Mouse (Mus musculus): ENCODE data around the gene Adcy4. TPM values are rescaled to one million over a fixed set of nuclear protein-coding genes. Genes with fewer than 3 reads are reported as not detected.

Gene Adcy4
- polyA plus RNA-seq, 1 experiment from 2014 or later: 10.4 TPM

- H3K27ac ChIP-seq (ENCODE audit: low read depth, low read length): no peak overlapping the region
- ATAC-seq (ENCODE audit: low FRiP score, low TSS enrichment): peak; percentile 58
- H3K36me3 ChIP-seq (ENCODE audit: control insufficient read depth, insufficient read depth, low read length): no peaks in the 10 kb centered on the region
- no peak overlapping the region for H3K9ac ChIP-seq (ENCODE audit: low read depth, low read length)
- H3K9me3 ChIP-seq (ENCODE audit: control insufficient read depth, low read length): no peaks in the 10 kb centered on the region
- H3K27me3 ChIP-seq (ENCODE audit: control insufficient read depth, insufficient read depth, low read length): peaks cover 7% of the 10 kb centered on the region; the same call in 1 of the 2 replicates
- peaks cover 4% of the 10 kb centered on the region; the same call in 1 of the 2 replicates for H3K4me1 ChIP-seq (ENCODE audit: control insufficient read depth, insufficient read depth, low read length)
- H3K4me2 ChIP-seq (replicated peaks; ENCODE audit: low read depth, low read length): peak overlapping the region; percentile 13
- H3K4me3 ChIP-seq (ENCODE audit: low read length): no peak overlapping the region
- WGBS: 18% methylated on average over 14 of the region's 14 CpGs
Observed at GRCm38 (mm10) chr14:55781310-55781709, 2.6 kb downstream of the Adcy4 start.

- WGBS: 83% methylated on average over 11 of the region's 11 CpGs
- no peak overlapping the region for H3K9ac ChIP-seq (ENCODE audit: low read depth, low read length)
- ATAC-seq (ENCODE audit: low FRiP score, low TSS enrichment): no peak
Observed at GRCm38 (mm10) chr14:55780736-55781135, 3.2 kb downstream of the Adcy4 start.

GRCm38 (mm10) chr14:55779656-55780055 is 4.2 kb downstream of the Adcy4 start:
- Histone ChIP-seq H3K4me3 (ENCODE audit: low read length) (no peak overlapping the region), H3K36me3 (ENCODE audit: control insufficient read depth, insufficient read depth, low read length) (no peaks in the 10 kb centered on the region), H3K27ac (ENCODE audit: low read depth, low read length) (no peak overlapping the region), H3K9ac (ENCODE audit: low read depth, low read length) (no peak overlapping the region), H3K9me3 (ENCODE audit: control insufficient read depth, low read length) (no peaks in the 10 kb centered on the region), H3K4me2 (replicated peaks; ENCODE audit: low read depth, low read length) (no peak overlapping the region), H3K4me1 (ENCODE audit: control insufficient read depth, insufficient read depth, low read length) (peaks cover 4% of the 10 kb centered on the region; the same call in 1 of the 2 replicates), H3K27me3 (ENCODE audit: control insufficient read depth, insufficient read depth, low read length) (peaks cover 7% of the 10 kb centered on the region; the same call in 1 of the 2 replicates)
- WGBS: 60% methylated on average over 16 of the region's 16 CpGs
- ATAC-seq (ENCODE audit: low FRiP score, low TSS enrichment): no peak

More at GRCm38 (mm10) chr14:55780736-55781135, 3.2 kb downstream of the Adcy4 start:
- Histone ChIP-seq H3K4me3 (ENCODE audit: low read length) (no peak overlapping the region), H3K4me1 (ENCODE audit: control insufficient read depth, insufficient read depth, low read length) (peaks cover 4% of the 10 kb centered on the region; the same call in 1 of the 2 replicates), H3K27ac (ENCODE audit: low read depth, low read length) (no peak overlapping the region), H3K4me2 (replicated peaks; ENCODE audit: low read depth, low read length) (no peak overlapping the region), H3K9me3 (ENCODE audit: control insufficient read depth, low read length) (no peaks in the 10 kb centered on the region), H3K36me3 (ENCODE audit: control insufficient read depth, insufficient read depth, low read length) (no peaks in the 10 kb centered on the region), H3K27me3 (ENCODE audit: control insufficient read depth, insufficient read depth, low read length) (peaks cover 7% of the 10 kb centered on the region; the same call in 1 of the 2 replicates)

GRCm38 (mm10) chr14:55778686-55779085 is 5.2 kb downstream of the Adcy4 start:
- ATAC-seq (ENCODE audit: low FRiP score, low TSS enrichment): no peak
- H3K9ac ChIP-seq (ENCODE audit: low read depth, low read length): no peak overlapping the region
- no peak overlapping the region for H3K4me3 ChIP-seq (ENCODE audit: low read length)
- peaks cover 4% of the 10 kb centered on the region; the same call in 1 of the 2 replicates for H3K4me1 ChIP-seq (ENCODE audit: control insufficient read depth, insufficient read depth, low read length)
- H3K4me2 ChIP-seq (replicated peaks; ENCODE audit: low read depth, low read length): no peak overlapping the region
- WGBS: 86% methylated on average over 15 of the region's 15 CpGs
- H3K36me3 ChIP-seq (ENCODE audit: control insufficient read depth, insufficient read depth, low read length): no peaks in the 10 kb centered on the region
- no peak overlapping the region for H3K27ac ChIP-seq (ENCODE audit: low read depth, low read length)
- peaks cover 7% of the 10 kb centered on the region; the same call in 1 of the 2 replicates for H3K27me3 ChIP-seq (ENCODE audit: control insufficient read depth, insufficient read depth, low read length)
- H3K9me3 ChIP-seq (ENCODE audit: control insufficient read depth, low read length): no peaks in the 10 kb centered on the region

GRCm38 (mm10) chr14:55777806-55778205 is 6.1 kb downstream of the Adcy4 start:
- Histone ChIP-seq H3K9ac (ENCODE audit: low read depth, low read length) (no peak overlapping the region), H3K4me3 (ENCODE audit: low read length) (no peak overlapping the region), H3K4me2 (replicated peaks; ENCODE audit: low read depth, low read length) (no peak overlapping the region), H3K36me3 (ENCODE audit: control insufficient read depth, insufficient read depth, low read length) (no peaks in the 10 kb centered on the region), H3K27ac (ENCODE audit: low read depth, low read length) (no peak overlapping the region), H3K4me1 (ENCODE audit: control insufficient read depth, insufficient read depth, low read length) (peaks cover 4% of the 10 kb centered on the region; the same call in 1 of the 2 replicates), H3K9me3 (ENCODE audit: control insufficient read depth, low read length) (no peaks in the 10 kb centered on the region), H3K27me3 (ENCODE audit: control insufficient read depth, insufficient read depth, low read length) (peaks cover 7% of the 10 kb centered on the region; the same call in 1 of the 2 replicates)
- WGBS: 91% methylated on average over 11 of the region's 11 CpGs
- no peak for ATAC-seq (ENCODE audit: low FRiP score, low TSS enrichment)

- ATAC-seq (ENCODE audit: low FRiP score, low TSS enrichment): no peak
- no peak overlapping the region for H3K27ac ChIP-seq (ENCODE audit: low read depth, low read length)
- H3K4me1 ChIP-seq (ENCODE audit: control insufficient read depth, insufficient read depth, low read length): no peaks in the 10 kb centered on the region; the same call in 1 of the 2 replicates
- H3K27me3 ChIP-seq (ENCODE audit: control insufficient read depth, insufficient read depth, low read length): peaks cover 7% of the 10 kb centered on the region; the same call in 1 of the 2 replicates
- H3K36me3 ChIP-seq (ENCODE audit: control insufficient read depth, insufficient read depth, low read length): no peaks in the 10 kb centered on the region
- WGBS: 38% methylated on average over 3 of the region's 3 CpGs
- no peak overlapping the region for H3K4me2 ChIP-seq (replicated peaks; ENCODE audit: low read depth, low read length)
- no peaks in the 10 kb centered on the region for H3K9me3 ChIP-seq (ENCODE audit: control insufficient read depth, low read length)
- H3K9ac ChIP-seq (ENCODE audit: low read depth, low read length): no peak overlapping the region
- H3K4me3 ChIP-seq (ENCODE audit: low read length): no peak overlapping the region
Observed at GRCm38 (mm10) chr14:55777176-55777575, 6.7 kb downstream of the Adcy4 start.

- H3K27me3 ChIP-seq (ENCODE audit: control insufficient read depth, insufficient read depth, low read length): peaks cover 3% of the 10 kb centered on the region; the same call in 1 of the 2 replicates
- no peak overlapping the region for H3K9ac ChIP-seq (ENCODE audit: low read depth, low read length)
- H3K4me2 ChIP-seq (replicated peaks; ENCODE audit: low read depth, low read length): no peak overlapping the region
- no peaks in the 10 kb centered on the region; the same call in 1 of the 2 replicates for H3K4me1 ChIP-seq (ENCODE audit: control insufficient read depth, insufficient read depth, low read length)
- H3K27ac ChIP-seq (ENCODE audit: low read depth, low read length): no peak overlapping the region
- ATAC-seq (ENCODE audit: low FRiP score, low TSS enrichment): no peak
- no peaks in the 10 kb centered on the region for H3K9me3 ChIP-seq (ENCODE audit: control insufficient read depth, low read length)
- H3K36me3 ChIP-seq (ENCODE audit: control insufficient read depth, insufficient read depth, low read length): no peaks in the 10 kb centered on the region
- no peak overlapping the region for H3K4me3 ChIP-seq (ENCODE audit: low read length)
- WGBS: 57% methylated on average over 7 of the region's 7 CpGs
Observed at GRCm38 (mm10) chr14:55776711-55777110, 7.2 kb downstream of the Adcy4 start.

- Histone ChIP-seq H3K36me3 (ENCODE audit: control insufficient read depth, insufficient read depth, low read length) (no peaks in the 10 kb centered on the region), H3K27me3 (ENCODE audit: control insufficient read depth, insufficient read depth, low read length) (peaks cover 22% of the 10 kb centered on the region), H3K27ac (ENCODE audit: low read depth, low read length) (no peak overlapping the region), H3K9me3 (ENCODE audit: control insufficient read depth, low read length) (no peaks in the 10 kb centered on the region), H3K9ac (ENCODE audit: low read depth, low read length) (no peak overlapping the region), H3K4me3 (ENCODE audit: low read length) (no peak overlapping the region), H3K4me2 (replicated peaks; ENCODE audit: low read depth, low read length) (no peak overlapping the region), H3K4me1 (ENCODE audit: control insufficient read depth, insufficient read depth, low read length) (no peaks in the 10 kb centered on the region)
- 76% methylated on average over 16 of the region's 16 CpGs for WGBS
- ATAC-seq (ENCODE audit: low FRiP score, low TSS enrichment): no peak
Observed at GRCm38 (mm10) chr14:55769087-55769703, 14.7 kb downstream of the Adcy4 start.

- WGBS: 86% methylated on average over 6 of the region's 6 CpGs
- no peaks in the 10 kb centered on the region for H3K4me1 ChIP-seq (ENCODE audit: control insufficient read depth, insufficient read depth, low read length)
Observed at GRCm38 (mm10) chr14:55768555-55768954, 15.3 kb downstream of the Adcy4 start.

More at GRCm38 (mm10) chr14:55768555-55768954, 15.3 kb downstream of the Adcy4 start:
- Histone ChIP-seq H3K9ac (ENCODE audit: low read depth, low read length) (no peak overlapping the region), H3K4me2 (replicated peaks; ENCODE audit: low read depth, low read length) (no peak overlapping the region), H3K9me3 (ENCODE audit: control insufficient read depth, low read length) (no peaks in the 10 kb centered on the region), H3K36me3 (ENCODE audit: control insufficient read depth, insufficient read depth, low read length) (no peaks in the 10 kb centered on the region), H3K27me3 (ENCODE audit: control insufficient read depth, insufficient read depth, low read length) (peaks cover 22% of the 10 kb centered on the region), H3K27ac (ENCODE audit: low read depth, low read length) (no peak overlapping the region), H3K4me3 (ENCODE audit: low read length) (no peak overlapping the region)
- no peak for ATAC-seq (ENCODE audit: low FRiP score, low TSS enrichment)

Measured in kidney, embryonic 14.5 days (tissue).